Mouse (Mus musculus): ENCODE data around the gene Ndufb6. TPM values are rescaled to one million over a fixed set of nuclear protein-coding genes. Genes with fewer than 3 reads are reported as not detected.
A peak's percentile ranks its signal among the peaks of the same experiment; 100 is the strongest.

The Ndufb6 gene
- polyA plus RNA-seq, 1 experiment from 2014 or later = 294 TPM

DNA sequence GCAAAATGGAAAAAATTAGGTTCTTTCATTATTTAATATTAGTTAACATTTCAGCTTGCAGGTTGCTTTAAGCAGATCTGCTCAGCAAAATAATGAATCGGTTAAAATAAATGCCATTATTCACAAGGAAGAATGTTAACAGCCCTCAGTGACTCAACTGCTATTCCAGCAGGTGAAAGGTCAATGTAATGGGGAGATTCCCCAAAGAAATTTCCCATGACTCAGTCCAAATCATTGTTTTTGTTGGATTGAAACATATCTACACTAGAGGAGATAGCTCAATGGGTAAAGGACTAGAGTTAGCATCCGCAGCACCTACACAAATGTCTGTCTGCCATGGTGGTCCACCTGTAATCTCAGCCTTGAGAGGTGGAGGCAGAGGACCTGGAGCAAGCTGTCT lies 9.8 kb upstream of the Ndufb6 start:
- H3K4me3 ChIP-seq (ENCODE audit: low read depth, low read length) = no peak overlapping the region
- H3K9me3 ChIP-seq (ENCODE audit: low read length) = peaks cover under 1% of the 10 kb centered on the region; the same call in 1 of the 2 replicates
- TF ChIP-seq EP300 (IDR thresholded peaks at IDR 0.05; ENCODE audit: low read depth) (no peak), CTCF (IDR thresholded peaks at IDR 0.05; ENCODE audit: low read depth) (no peak)
- H3K4me1 ChIP-seq (ENCODE audit: insufficient read depth) = no peaks in the 10 kb centered on the region; the same call in 1 of the 2 replicates
- no peaks in the 10 kb centered on the region for H3K27me3 ChIP-seq (ENCODE audit: insufficient read depth, low read length)
- WGBS (ENCODE audit: insufficient replicate concordance) = 79% methylated on average over 2 of the region's 2 CpGs
- DNase-seq = no peak
- H3K4me2 ChIP-seq (ENCODE audit: low read depth, low read length) = no peak overlapping the region
- no peak for ATAC-seq
- H3K9ac ChIP-seq (replicated peaks) = no peak overlapping the region
- H3K27ac ChIP-seq (ENCODE audit: low read depth) = no peak overlapping the region
- no peaks in the 10 kb centered on the region for H3K36me3 ChIP-seq (replicated peaks; ENCODE audit: insufficient read depth, low read length)

DNA sequence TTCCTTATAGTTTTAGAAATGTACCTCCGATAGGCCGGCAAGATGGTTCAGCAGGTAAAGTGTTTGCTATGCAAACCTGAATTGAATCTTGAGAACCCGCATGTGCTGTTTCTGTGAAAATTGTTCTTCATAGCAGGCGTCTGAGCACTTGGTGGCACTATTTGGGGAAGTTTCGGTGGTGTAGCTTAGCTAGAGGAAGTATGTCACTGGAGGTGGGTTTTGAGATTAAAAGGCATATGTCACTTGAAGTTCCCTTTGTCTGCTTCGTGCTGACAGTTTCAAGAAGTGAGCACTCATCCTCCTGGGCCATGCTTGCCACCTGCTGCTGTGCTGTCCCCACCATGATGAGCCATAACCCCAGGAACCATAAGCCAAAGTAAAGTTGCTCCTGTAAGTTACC lies 8.2 kb upstream of the Ndufb6 start:
- Histone ChIP-seq H3K4me3 (ENCODE audit: low read depth, low read length) (no peak overlapping the region), H3K9me3 (ENCODE audit: low read length) (no peaks in the 10 kb centered on the region), H3K36me3 (replicated peaks; ENCODE audit: insufficient read depth, low read length) (no peaks in the 10 kb centered on the region), H3K4me2 (ENCODE audit: low read depth, low read length) (no peak overlapping the region), H3K27ac (ENCODE audit: low read depth) (no peak overlapping the region), H3K27me3 (ENCODE audit: insufficient read depth, low read length) (no peaks in the 10 kb centered on the region), H3K9ac (replicated peaks) (no peak overlapping the region), H3K4me1 (ENCODE audit: insufficient read depth) (no peaks in the 10 kb centered on the region; the same call in 1 of the 2 replicates)
- ATAC-seq (no peak), DNase-seq (no peak)
- 46% methylated on average over 6 of the region's 6 CpGs for WGBS (ENCODE audit: insufficient replicate concordance)
- no peak for TF ChIP-seq CTCF (IDR thresholded peaks at IDR 0.05; ENCODE audit: low read depth)
- TF ChIP-seq EP300 (IDR thresholded peaks at IDR 0.05; ENCODE audit: low read depth) = no peak

DNA sequence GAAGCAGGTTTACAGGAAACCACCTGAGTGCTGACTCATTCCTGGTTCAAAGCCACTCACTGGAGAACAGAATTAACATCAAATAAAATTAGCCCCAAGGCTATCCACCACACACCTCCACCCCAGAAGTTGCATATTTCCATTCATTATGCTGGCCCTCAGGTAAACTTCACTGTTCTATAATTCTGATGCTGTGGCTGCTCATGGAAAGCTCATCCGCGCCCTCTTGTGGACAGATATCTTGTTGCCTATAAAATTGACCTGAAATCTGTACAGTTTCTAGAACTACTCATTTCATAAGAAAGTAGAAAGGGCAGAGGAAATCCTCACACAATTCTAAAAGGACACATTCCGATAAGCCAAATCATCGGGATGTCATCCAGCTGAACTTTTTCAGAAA lies 6.4 kb upstream of the Ndufb6 start:
- peak; percentile 89 for TF ChIP-seq CTCF (IDR thresholded peaks at IDR 0.05; ENCODE audit: low read depth)
- TF ChIP-seq EP300 (IDR thresholded peaks at IDR 0.05; ENCODE audit: low read depth) = no peak
- ATAC-seq (no peak), DNase-seq (peak; percentile 76)
- Histone ChIP-seq H3K9ac (replicated peaks) (no peak overlapping the region), H3K4me2 (ENCODE audit: low read depth, low read length) (no peak overlapping the region), H3K27me3 (ENCODE audit: insufficient read depth, low read length) (no peaks in the 10 kb centered on the region), H3K4me3 (ENCODE audit: low read depth, low read length) (no peak overlapping the region), H3K4me1 (ENCODE audit: insufficient read depth) (no peaks in the 10 kb centered on the region; the same call in 1 of the 2 replicates), H3K9me3 (ENCODE audit: low read length) (no peaks in the 10 kb centered on the region), H3K27ac (ENCODE audit: low read depth) (no peak overlapping the region), H3K36me3 (replicated peaks; ENCODE audit: insufficient read depth, low read length) (no peaks in the 10 kb centered on the region)
- WGBS (ENCODE audit: insufficient replicate concordance) = 12% methylated on average over 4 of the region's 4 CpGs

DNA sequence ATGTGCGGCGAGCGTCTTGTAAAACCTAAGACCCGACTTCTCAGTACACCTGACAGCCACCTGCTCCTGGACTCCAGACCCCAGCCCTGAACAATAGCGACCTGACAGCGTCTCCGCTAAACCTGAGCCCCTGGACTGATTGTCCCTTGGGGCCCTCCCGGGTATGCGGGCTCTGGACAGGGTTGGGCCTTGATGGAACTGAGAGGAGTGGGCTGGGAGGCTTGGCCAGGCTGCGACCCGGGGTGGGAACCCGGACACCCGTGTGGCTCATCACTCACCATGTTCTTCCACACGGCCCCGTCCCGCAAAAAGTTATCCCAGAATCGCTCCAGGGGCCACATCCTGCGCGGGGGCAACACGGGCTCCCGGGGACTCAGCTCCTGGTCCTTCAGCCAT lies 343 bp downstream of the Ndufb6 start:
- ATAC-seq = peak; percentile 50
- TF ChIP-seq EP300 (IDR thresholded peaks at IDR 0.05; ENCODE audit: low read depth) (no peak), CTCF (IDR thresholded peaks at IDR 0.05; ENCODE audit: low read depth) (no peak)
- H3K4me3 ChIP-seq (ENCODE audit: low read depth, low read length) = peak overlapping the region; percentile 94
- H3K9ac ChIP-seq (replicated peaks) = peak overlapping the region; percentile 91
- H3K9me3 ChIP-seq (ENCODE audit: low read length) = no peaks in the 10 kb centered on the region
- no peaks in the 10 kb centered on the region for H3K27me3 ChIP-seq (ENCODE audit: insufficient read depth, low read length)
- H3K4me2 ChIP-seq (ENCODE audit: low read depth, low read length) = peak overlapping the region; percentile 98
- DNase-seq = no peak
- 0% methylated on average over 21 of the region's 21 CpGs for WGBS (ENCODE audit: insufficient replicate concordance)
- H3K4me1 ChIP-seq (ENCODE audit: insufficient read depth) = peaks cover 9% of the 10 kb centered on the region
- peak overlapping the region; percentile 74 for H3K27ac ChIP-seq (ENCODE audit: low read depth)
- H3K36me3 ChIP-seq (replicated peaks; ENCODE audit: insufficient read depth, low read length) = peaks cover 16% of the 10 kb centered on the region

DNA sequence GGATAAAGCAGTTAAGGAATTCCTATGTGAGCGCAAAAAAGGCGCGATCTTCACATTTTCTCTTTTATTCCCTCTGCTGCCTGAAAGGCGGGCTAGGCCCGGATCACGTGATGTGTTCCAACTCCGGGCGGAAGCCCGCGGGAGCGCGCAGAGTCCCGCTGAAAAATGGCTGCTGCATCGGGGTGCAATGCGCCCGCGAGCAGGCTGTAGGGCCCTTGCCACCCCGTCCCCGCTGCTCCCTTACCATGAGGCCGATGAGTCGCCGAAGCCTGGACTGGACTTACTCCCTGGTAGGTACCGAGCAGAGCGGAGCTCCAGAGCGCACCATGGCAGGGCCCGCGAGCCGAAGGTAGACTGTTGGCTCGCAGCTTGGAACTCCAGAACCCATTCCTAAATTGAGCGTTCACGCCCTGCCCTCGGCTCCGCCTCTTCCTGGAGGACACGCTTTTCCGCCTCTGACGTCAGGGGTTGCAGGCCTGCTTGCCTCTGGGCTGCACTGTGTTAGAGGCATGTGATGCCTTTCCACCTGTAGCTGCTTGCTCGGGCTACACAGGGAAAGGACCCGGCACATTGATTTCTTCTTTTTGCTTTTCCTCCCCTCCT lies 9.7 kb downstream of the Ndufb6 start, which contains the start of the genes Smim27 and Topors:
Gene Smim27, plus strand, starts transcription at position 150 of the 603 bp plus-strand sequence.
Gene Topors, minus strand, starts transcription at position 421 of the 603 bp plus-strand sequence.
- Histone ChIP-seq H3K27me3 (ENCODE audit: insufficient read depth, low read length) (no peaks in the 10 kb centered on the region), H3K27ac (ENCODE audit: low read depth) (peak within 1 kb of the TSS; percentile 100), H3K4me1 (ENCODE audit: insufficient read depth) (peaks cover 26% of the 10 kb centered on the region), H3K4me2 (ENCODE audit: low read depth, low read length) (peak within 1 kb of the TSS; percentile 86), H3K9me3 (ENCODE audit: low read length) (no peaks in the 10 kb centered on the region), H3K36me3 (replicated peaks; ENCODE audit: insufficient read depth, low read length) (peaks cover 26% of the 10 kb centered on the region), H3K4me3 (ENCODE audit: low read depth, low read length) (peak within 1 kb of the TSS; percentile 96), H3K9ac (replicated peaks) (peak within 1 kb of the TSS; percentile 84)
- DNase-seq = peak; percentile 96
- under 1% methylated on average over 38 of the region's 38 CpGs for WGBS (ENCODE audit: insufficient replicate concordance)
- peak; percentile 94 for ATAC-seq
- TF ChIP-seq CTCF (IDR thresholded peaks at IDR 0.05; ENCODE audit: low read depth) = no peak
- peak; percentile 29; the same call in 1 of the 2 replicates for TF ChIP-seq EP300 (IDR thresholded peaks at IDR 0.05; ENCODE audit: low read depth)

DNA sequence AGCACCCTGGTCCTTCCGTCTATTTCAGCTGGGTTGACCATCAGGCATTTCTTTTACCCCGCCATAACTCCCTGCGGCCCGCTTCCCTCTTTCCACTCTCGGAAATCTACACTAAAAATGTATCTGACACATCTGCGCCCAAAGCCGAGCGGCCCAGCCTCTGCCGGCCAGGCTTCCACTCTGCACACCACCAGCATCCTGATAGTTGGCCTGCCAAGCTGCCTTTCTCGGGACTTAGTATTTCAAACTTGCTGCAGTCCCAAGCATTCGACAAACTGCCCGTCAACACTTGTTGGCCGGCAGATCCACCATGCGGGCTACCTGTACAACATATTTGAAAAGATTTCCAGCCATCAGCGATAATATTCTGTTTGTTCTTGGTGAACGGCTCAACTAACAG lies 10.4 kb downstream of the Ndufb6 start:
- peaks cover 26% of the 10 kb centered on the region for H3K4me1 ChIP-seq (ENCODE audit: insufficient read depth)
- no peaks in the 10 kb centered on the region for H3K9me3 ChIP-seq (ENCODE audit: low read length)
- peak overlapping the region; percentile 84 for H3K9ac ChIP-seq (replicated peaks)
- ATAC-seq = 0 out of 2 replicates have a peak, but pooled peaks have one; percentile 4
- H3K27ac ChIP-seq (ENCODE audit: low read depth) = peak overlapping the region; percentile 100
- H3K4me2 ChIP-seq (ENCODE audit: low read depth, low read length) = peak overlapping the region; percentile 86
- H3K36me3 ChIP-seq (replicated peaks; ENCODE audit: insufficient read depth, low read length) = peaks cover 24% of the 10 kb centered on the region
- no peak for TF ChIP-seq CTCF (IDR thresholded peaks at IDR 0.05; ENCODE audit: low read depth)
- TF ChIP-seq EP300 (IDR thresholded peaks at IDR 0.05; ENCODE audit: low read depth) = no peak
- no peak for DNase-seq
- under 1% methylated on average over 16 of the region's 16 CpGs for WGBS (ENCODE audit: insufficient replicate concordance)
- no peaks in the 10 kb centered on the region for H3K27me3 ChIP-seq (ENCODE audit: insufficient read depth, low read length)
- H3K4me3 ChIP-seq (ENCODE audit: low read depth, low read length) = peak overlapping the region; percentile 96

Measured in liver, postnatal 0 days (tissue).